Mouse (Mus musculus): ENCODE results near the gene Krt8. TPM values are rescaled to one million over a fixed set of nuclear protein-coding genes. Genes with fewer than 3 reads are reported as not detected.
A peak's percentile ranks its signal among the peaks of the same experiment; 100 is the strongest.
"Not testable (repeated sequence)": the region's sequence is repeated elsewhere in the genome, so short reads cannot be mapped to it uniquely, and the experiment has no call there.

The Krt8 gene
- total RNA-seq, 4 experiments from 2014 or later, result 0.32 TPM; not detected in 3

DNA sequence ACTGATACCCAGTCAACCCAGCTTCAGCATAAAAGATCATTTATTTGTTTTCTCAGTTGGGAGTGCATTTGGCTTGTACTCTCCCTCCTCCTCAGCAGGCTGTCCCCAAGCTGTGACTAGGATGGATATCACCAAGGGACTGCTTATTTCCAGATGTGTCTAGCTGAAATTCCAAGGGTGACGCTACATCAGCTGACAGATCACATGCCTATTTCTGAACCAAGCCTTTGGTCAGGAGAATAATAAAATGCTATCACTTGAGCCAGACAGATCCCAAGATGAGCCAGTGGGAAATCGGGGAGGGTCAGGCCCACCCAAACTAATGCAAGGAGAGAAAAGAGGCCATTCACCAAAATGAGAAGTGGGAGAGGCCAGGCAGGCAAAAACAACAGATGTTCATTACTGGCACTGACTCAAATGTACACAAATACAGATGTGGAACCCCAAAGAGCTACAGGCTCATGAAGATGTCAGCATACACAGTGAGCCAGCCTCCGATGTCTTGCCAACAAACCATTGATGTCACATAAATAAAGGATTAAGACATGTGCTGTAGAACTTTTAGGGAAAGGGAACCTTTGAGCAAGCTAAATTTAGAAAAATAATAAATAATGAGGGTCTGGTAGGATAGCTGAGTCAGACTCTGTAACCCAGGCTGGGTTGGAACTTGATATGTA, 6.4 kb upstream of the Krt8 start:
- peak in 1 of 2 experiments; percentile 16 for DNase-seq (ENCODE audit: low spot score in 2 of 2)

- no peak for DNase-seq (ENCODE audit: low spot score in 2 of 2)
Observed at GRCm38 (mm10) chr15:102007097-102008069, 3.1 kb upstream of the Krt8 start.

- no peak for DNase-seq (ENCODE audit: low spot score in 2 of 2)
Observed at GRCm38 (mm10) chr15:102006317-102006716, 2.0 kb upstream of the Krt8 start.

DNA sequence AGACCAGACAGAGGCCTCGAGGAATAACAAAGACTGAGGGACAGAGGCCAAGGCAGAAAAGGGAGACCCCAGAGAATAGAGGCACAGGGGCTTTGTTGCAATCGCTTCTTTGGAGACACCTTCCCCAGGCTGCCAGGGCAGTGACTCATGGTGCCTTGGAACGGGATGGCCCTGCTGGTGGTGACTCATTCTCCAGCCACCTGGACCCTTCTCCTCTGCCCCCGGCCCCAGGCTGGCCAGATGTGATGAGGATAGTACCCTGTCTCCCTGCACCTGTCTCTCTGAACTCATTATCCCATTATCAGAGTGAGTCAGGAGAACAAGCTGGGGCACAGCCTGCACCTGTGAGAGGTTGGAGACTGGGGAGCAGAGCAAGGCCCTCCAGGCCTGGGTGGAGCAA, 1.0 kb upstream of the Krt8 start:
- DNase-seq (ENCODE audit: low spot score in 2 of 2), result no peak

- DNase-seq (ENCODE audit: low spot score in 2 of 2), result no peak
Observed at GRCm38 (mm10) chr15:102003516-102003915, 766 bp downstream of the Krt8 start.

DNA sequence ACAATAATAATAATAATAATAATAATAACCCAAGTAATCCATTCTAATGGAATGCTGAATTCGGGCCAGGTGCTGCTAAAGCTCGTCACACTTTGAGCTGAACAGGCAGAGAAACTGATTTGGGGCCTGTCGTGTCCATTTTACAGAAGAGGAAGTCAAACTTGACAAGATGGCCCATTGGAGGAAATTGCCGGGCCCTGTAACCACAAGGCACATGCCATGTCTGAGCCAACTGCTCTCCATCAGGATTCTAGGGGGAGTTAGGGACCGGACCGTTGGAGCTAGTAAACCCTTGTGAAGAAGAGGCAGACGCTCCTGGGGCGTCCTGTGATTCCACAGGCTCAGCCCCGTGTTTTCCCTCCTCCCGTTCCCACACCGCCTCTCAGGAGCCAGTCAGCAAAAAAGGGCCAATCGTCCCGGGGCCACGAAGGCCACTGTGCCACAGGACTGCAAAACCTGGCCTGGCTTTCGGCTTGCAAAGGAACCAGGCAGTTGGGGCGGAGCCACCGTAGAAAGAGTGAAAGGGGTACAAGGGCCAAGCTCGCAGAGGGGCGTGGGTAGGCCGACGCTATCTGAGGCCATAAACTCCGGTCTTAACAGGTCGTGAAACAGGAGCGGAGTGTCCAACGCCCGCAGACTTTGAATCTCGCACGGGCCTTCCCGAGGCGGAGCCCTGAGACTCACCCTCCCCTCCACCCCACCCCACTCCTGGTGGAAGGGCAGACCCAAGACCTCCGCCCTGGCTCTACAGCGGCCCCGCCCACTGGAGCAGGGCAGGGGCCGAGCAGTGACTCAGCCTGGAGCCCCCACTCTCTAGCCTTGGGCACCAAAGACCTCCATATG, 1.4 kb downstream of the Krt8 start:
- DNase-seq (ENCODE audit: low spot score in 2 of 2), result peak in 1 of 2 experiments; percentile 19

GRCm38 (mm10) chr15:101999676-102000335, 4.5 kb downstream of the Krt8 start:
- DNase-seq (ENCODE audit: low spot score in 2 of 2), result no peak

- no peak for DNase-seq (ENCODE audit: low spot score in 2 of 2)
Observed at GRCm38 (mm10) chr15:101999156-101999555, 5.1 kb downstream of the Krt8 start.

GRCm38 (mm10) chr15:101996450-101997078, 7.7 kb downstream of the Krt8 start:
- DNase-seq (ENCODE audit: low spot score in 2 of 2), result not testable (repeated sequence)

- no peak for DNase-seq (ENCODE audit: low spot score in 2 of 2)
Observed at GRCm38 (mm10) chr15:101995484-101996236, 8.6 kb downstream of the Krt8 start.

GRCm38 (mm10) chr15:101994365-101994764, 9.9 kb downstream of the Krt8 start:
- DNase-seq (ENCODE audit: low spot score in 2 of 2), result no peak

- DNase-seq (ENCODE audit: low spot score in 2 of 2), result no peak
Observed at GRCm38 (mm10) chr15:101990946-101991345, 13.3 kb downstream of the Krt8 start.

GRCm38 (mm10) chr15:101988714-101989113, 15.6 kb downstream of the Krt8 start:
- DNase-seq (ENCODE audit: low spot score in 2 of 2), result no peak

GRCm38 (mm10) chr15:101988119-101988518, 16.2 kb downstream of the Krt8 start:
- DNase-seq (ENCODE audit: low spot score in 2 of 2), result peak; percentile 69 to 75

DNA sequence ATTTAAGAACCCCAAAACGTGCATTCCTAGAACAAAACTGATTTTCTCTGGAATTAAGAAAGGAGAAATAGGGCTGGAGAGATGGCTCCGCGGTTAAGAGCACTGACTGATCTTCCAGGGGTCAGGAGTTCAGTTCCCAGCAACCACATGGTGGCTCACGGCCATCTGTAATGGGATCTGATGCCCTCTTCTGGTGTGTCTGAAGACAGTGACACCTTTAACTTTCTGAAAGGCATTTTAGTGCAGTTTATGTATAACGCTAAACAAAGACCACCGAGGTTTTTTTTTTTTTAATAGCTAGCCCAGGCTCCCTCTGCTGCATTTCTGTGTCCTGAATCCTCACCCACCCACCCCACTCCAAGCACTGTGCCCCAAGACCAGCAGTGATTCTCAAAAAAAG, 19.5 kb downstream of the Krt8 start:
- DNase-seq (ENCODE audit: low spot score in 2 of 2), result no peak

DNA sequence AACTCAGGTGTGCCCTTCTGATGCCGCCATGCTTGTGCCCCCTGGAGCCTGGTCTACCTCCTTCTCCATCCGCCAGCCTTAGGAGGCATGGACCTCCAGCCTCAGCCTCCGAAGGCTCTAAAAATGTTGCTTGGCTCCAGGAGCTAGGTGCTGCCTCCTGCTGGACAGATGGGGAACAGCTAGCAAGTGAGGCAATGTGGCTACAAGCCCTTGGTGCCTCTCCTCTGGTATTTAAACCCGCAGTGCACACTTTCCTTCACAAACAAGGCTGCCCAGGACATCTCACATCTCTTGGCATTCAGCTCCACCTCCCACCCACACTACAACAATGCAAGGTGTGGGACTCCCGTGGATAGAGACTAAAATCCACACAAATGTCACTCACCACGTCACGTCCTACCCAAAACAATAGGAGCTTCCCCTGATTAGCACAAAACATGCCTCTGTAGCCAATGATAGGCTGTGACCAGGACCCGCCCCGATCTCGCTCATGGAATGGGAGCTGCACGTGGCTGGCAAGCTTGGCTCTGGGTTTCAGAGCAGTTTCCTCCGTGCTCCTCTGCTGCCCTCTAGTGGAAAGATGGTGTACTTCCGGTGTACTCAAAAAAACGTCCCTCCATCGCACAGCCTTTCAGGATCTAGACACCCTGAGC, 20.2 kb downstream of the Krt8 start:
- peak; percentile 89 for DNase-seq (ENCODE audit: low spot score in 2 of 2)

- DNase-seq (ENCODE audit: low spot score in 2 of 2), result no peak
Observed at GRCm38 (mm10) chr15:101983315-101983948, 20.9 kb downstream of the Krt8 start.

DNA sequence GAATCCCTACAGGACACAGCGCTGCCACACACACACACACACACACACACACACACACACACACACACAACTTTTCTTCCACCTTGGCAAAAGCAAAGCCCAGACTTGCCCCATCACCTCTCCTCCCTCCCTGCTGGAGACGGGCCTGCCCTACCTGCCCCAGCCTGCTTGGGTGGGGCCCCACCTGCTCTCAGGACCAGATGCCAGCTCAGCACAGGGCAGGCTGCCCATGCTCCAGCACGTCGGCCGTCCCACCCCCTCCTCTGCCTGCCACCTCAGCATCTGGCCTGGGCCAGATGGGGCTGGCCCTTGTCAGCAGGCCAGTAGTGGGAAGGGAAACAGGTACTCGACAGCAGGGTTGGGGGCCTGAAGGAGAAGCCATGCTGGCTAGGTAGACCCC, 23.4 kb downstream of the Krt8 start:
- DNase-seq (ENCODE audit: low spot score in 2 of 2), result no peak
